Mouse (Mus musculus): ENCODE measurements around the gene Prps1l1.

- TF ChIP-seq POLR2A (IDR thresholded peaks at IDR 0.05; ENCODE audit: insufficient read depth, low read depth, low read length) (no peak), CTCF (IDR thresholded peaks at IDR 0.05) (no peak)
Observed at GRCm38 (mm10) chr12:34997597-34998182, 13.1 kb downstream of the Prps1l1 start.
